Mouse (Mus musculus): ENCODE data around the gene Ciao1.
"Not testable (repeated sequence)": the region's sequence is repeated elsewhere in the genome, so short reads cannot be mapped to it uniquely, and the experiment has no call there.

Gene Ciao1

DNA sequence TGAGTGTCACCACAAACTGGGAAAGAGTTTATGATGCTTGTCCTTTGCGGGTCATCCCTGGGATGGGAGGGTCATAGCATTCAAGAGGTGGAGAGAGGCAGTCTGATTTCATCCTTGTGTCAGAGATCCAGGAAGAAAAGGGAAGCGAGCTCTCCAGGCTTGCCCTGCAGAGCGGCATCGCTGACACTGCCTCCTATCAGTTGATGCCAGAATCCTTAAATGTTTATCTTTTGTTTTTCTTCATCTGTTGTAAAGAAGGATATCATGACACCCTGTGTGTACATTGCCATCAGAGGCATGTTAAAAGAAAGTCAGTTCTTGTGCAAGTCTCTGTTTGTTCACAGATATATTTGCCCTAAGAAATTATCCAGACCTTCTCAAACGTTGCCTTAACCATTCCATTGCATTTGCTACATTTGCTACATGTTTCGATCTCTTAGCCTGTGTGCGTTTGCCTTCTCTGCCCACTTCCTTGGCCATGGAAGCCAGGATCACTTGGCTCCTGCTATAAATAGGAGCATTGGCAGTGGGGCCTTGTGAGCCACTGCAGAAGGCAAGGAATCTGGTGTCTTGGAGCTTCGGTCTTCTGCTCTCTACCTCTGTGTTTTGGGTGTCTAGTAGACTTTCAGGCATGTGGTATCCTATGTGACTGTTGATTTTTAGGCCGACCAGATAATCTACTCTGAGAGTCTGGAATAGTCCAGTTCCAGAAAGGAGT, 2.8 kb upstream of the Ciao1 start:
- DNase-seq (ENCODE audit: low spot score in 2 of 2), result no peak

GRCm38 (mm10) chr2:127248334-127249004, 853 bp upstream of the Ciao1 start:
- peak; percentile 12 to 18 for DNase-seq (ENCODE audit: low spot score in 2 of 2)

DNA sequence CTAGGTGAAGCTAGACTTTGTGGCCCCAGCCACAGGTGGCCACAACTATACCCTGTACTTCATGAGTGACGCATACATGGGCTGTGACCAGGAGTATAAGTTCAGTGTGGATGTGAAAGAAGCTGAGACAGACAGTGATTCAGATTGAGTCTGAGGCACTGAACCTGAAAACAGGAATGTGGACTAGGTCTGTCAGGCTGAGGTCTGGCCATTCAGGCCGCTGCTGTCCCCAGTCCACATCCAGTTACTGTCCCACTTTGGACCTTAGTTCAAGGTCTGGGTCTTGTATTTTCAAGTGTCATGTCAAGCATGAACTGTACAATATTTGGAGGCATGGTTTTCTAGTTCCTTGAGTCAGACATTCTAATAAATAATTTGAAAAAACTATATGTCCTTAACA, 7.6 kb downstream of the Ciao1 start:
- no peak for DNase-seq (ENCODE audit: low spot score in 2 of 2)

- DNase-seq (ENCODE audit: low spot score in 2 of 2), result no peak
Measured at GRCm38 (mm10) chr2:127237897-127238610, 9.6 kb downstream of the Ciao1 start.

GRCm38 (mm10) chr2:127225261-127225660, 22.4 kb downstream of the Ciao1 start:
- DNase-seq (ENCODE audit: low spot score in 2 of 2), result no peak

DNA sequence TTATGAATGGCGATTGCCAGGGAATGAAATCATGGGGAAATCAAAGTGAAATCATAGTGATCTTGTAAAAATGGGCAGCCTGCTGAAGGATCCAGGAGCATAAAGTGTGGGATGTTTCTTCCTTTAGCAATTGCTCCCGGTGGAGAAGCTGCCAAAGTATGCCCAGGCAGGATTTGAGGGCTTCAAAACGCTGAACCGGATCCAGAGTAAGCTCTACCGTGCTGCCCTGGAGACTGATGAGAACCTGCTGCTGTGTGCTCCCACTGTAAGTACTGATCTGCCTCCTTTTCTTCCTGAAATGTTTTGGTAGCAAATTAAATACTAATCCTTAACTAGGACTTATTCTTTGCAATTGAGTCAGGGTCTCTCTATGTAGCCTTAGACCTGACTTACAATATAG, 29.9 kb downstream of the Ciao1 start:
- no peak for DNase-seq (ENCODE audit: low spot score in 2 of 2)

DNA sequence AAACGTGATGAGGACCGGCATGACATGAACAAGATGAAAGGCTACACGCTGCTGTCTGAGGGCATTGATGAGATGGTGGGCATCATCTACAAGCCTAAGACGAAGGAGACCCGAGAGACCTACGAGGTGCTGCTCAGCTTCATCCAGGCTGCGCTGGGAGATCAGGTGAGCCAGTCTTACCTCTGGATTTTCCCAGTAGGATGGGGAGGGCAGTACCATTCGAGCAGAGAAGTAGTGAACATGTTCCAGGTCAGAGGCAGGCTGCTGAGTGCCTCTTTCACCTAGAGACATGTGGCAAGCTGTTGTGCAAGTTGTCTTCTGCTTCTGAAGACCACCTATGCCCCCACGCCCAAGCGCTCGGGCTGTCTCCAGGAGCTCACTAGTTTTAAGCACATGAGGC, 36.9 kb downstream of the Ciao1 start:
- no peak for DNase-seq (ENCODE audit: low spot score in 2 of 2)

- no peak for DNase-seq (ENCODE audit: low spot score in 2 of 2)
Measured at GRCm38 (mm10) chr2:127208452-127208769, 39.2 kb downstream of the Ciao1 start.

DNA sequence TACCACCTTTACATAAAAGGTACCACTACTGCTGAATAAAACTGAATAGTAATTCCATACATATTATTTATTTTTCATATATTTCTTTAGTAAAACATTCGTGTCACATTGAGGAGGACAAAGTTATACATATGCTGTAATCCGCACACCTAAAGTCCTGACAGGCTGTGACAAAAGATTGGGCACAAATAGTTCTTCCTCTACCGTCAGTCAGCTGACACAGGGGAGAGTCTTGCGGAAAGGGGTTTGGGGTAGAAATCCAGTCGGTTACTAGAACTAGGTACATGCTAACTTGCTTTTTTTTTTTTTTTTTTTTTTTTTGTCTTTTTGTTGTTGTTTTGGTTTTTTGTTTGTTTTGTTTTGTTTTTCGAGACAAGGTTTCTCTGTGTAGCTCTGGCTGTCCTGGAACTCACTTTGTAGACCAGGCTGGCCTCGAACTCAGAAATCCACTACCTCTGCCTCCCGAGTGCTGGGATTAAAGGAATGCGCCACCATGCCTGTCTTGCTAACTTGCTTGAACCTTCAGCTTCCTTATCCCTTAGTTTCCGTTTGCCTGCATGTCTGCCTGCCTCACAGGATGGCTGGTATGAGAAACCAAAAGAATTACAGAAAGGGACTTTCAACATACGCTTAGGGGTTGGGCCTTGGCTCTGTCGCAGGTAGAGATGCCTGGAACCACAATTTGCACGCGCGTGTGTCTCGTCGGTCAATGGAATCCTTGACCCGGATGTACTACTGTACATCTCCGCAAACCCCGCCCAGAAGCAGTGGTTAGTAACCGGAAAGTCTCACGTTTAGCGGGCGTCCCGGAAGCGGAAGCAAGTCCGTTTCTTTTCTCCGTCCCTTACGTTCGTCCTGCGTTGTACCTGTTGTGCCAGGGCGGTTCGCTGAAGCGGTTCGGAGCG, 39.8 kb downstream of the Ciao1 start, which contains the start of the genes 1810024B03Rik and Snrnp200:
1810024B03Rik (minus strand) TSS at position 734 of the 905 bp plus-strand sequence.
Snrnp200 (plus strand) TSS at position 840 of the 905 bp plus-strand sequence.
- peak; percentile 89 to 94 for DNase-seq (ENCODE audit: low spot score in 2 of 2)

GRCm38 (mm10) chr2:127206916-127207315, 40.7 kb downstream of the Ciao1 start:
- no peak for DNase-seq (ENCODE audit: low spot score in 2 of 2)

GRCm38 (mm10) chr2:127205936-127206335, 41.7 kb downstream of the Ciao1 start:
- DNase-seq (ENCODE audit: low spot score in 2 of 2), result not testable (repeated sequence)

- peak; percentile 28 to 38 for DNase-seq (ENCODE audit: low spot score in 2 of 2)
Measured at GRCm38 (mm10) chr2:127204932-127205331, 42.7 kb downstream of the Ciao1 start.
